12 mouse cellular contexts compared by ENCODE assay signal in genomic region chr2:166074322-166074721, GRCm38 (mm10).
DNase-seq lines count a peak whose midpoint lies in the region; ATAC-seq and TF ChIP-seq lines count a peak whose summit lies in the region.
"Had no signal": no experiment of that assay in that cellular context is flagged by ENCODE, and none has a peak within 500 bp of the region (broad histone marks: within the 10 kb centered on the region; RNA-seq: fewer than 3 reads in every experiment).

No protein-coding gene starts in this region.

- TF ChIP-seq CTCF in heart, adult 2 months (IDR thresholded peaks at IDR 0.05): no peak

- ATAC-seq in heart, embryonic 13.5 days (ENCODE audit: extremely low read depth, insufficient number of reproducible peaks, low FRiP score, low TSS enrichment): no peak
- ATAC-seq in midbrain, embryonic 12.5 days (ENCODE audit: low FRiP score, low read depth): no peak
- no peak for ATAC-seq in midbrain, embryonic 15.5 days (replicated peaks)
- no peak for ATAC-seq in embryonic facial prominence, embryonic 15.5 days (ENCODE audit: insufficient number of reproducible peaks, low FRiP score, low TSS enrichment, low read depth)
- ATAC-seq in megakaryocyte progenitor cell, adult 5-6 weeks (replicated peaks; ENCODE audit: poor library complexity): no peak
- ATAC-seq: intestine, postnatal 0 days had no signal

- TF ChIP-seq EP300 in heart, adult 2 months (IDR thresholded peaks at IDR 0.05; ENCODE audit: insufficient read depth, low read depth, low read length): no peak

- H3K27me3 ChIP-seq in heart, embryonic 13.5 days (replicated peaks): no peaks in the 10 kb centered on the region
- no peaks in the 10 kb centered on the region for H3K27me3 ChIP-seq in heart, adult 2 months (ENCODE audit: control insufficient read depth, insufficient read depth, low read length)
- no peaks in the 10 kb centered on the region for H3K27me3 ChIP-seq in midbrain, embryonic 12.5 days
- no peaks in the 10 kb centered on the region for H3K27me3 ChIP-seq in midbrain, embryonic 15.5 days (replicated peaks)
- no peaks in the 10 kb centered on the region for H3K27me3 ChIP-seq in embryonic facial prominence, embryonic 15.5 days

- no peaks in the 10 kb centered on the region for H3K79me2 ChIP-seq in heart, adult 2 months (replicated peaks; ENCODE audit: control insufficient read depth, insufficient read depth, low read length)

- no peak overlapping the region for H3K27ac ChIP-seq in heart, embryonic 13.5 days (replicated peaks)
- H3K27ac ChIP-seq in heart, adult 2 months: no peak overlapping the region
- peak overlapping the region; percentile 30; the same call in 1 of the 2 replicates for H3K27ac ChIP-seq in midbrain, embryonic 12.5 days (replicated peaks)
- no peak overlapping the region for H3K27ac ChIP-seq in midbrain, embryonic 15.5 days
- H3K27ac ChIP-seq in embryonic facial prominence, embryonic 15.5 days (replicated peaks): 0 out of 2 replicates have a peak overlapping the region, but pooled peaks have one; percentile 44
- H3K27ac ChIP-seq: left cerebral cortex, adult 2 months had no signal

- no peak for DNase-seq in heart, adult 2 months
- no peak for DNase-seq in thymus, postnatal 0 days (ENCODE audit: low spot score)
- DNase-seq: heart, postnatal 14 days; thymus, postnatal 4 days had no signal

- H3K4me2 ChIP-seq in heart, embryonic 13.5 days: no peak overlapping the region
- H3K4me2 ChIP-seq in midbrain, embryonic 12.5 days (replicated peaks): no peak overlapping the region
- H3K4me2 ChIP-seq in midbrain, embryonic 15.5 days: no peak overlapping the region
- H3K4me2 ChIP-seq in embryonic facial prominence, embryonic 15.5 days (replicated peaks): no peak overlapping the region
- H3K4me2 ChIP-seq: liver, embryonic 11.5 days had no signal

- H3K4me3 ChIP-seq in heart, embryonic 13.5 days: no peak overlapping the region
- no peak overlapping the region for H3K4me3 ChIP-seq in heart, adult 2 months
- no peak overlapping the region for H3K4me3 ChIP-seq in midbrain, embryonic 12.5 days
- H3K4me3 ChIP-seq in midbrain, embryonic 15.5 days: no peak overlapping the region
- no peak overlapping the region for H3K4me3 ChIP-seq in embryonic facial prominence, embryonic 15.5 days (replicated peaks)
- H3K4me3 ChIP-seq: left cerebral cortex, adult 2 months had no signal

- peaks cover 36% of the 10 kb centered on the region for H3K4me1 ChIP-seq in heart, embryonic 13.5 days
- peaks cover 3% of the 10 kb centered on the region for H3K4me1 ChIP-seq in heart, adult 2 months (ENCODE audit: control insufficient read depth, insufficient read depth, low read length)
- peaks cover 3% of the 10 kb centered on the region; the same call in 1 of the 2 replicates for H3K4me1 ChIP-seq in midbrain, embryonic 12.5 days
- H3K4me1 ChIP-seq in midbrain, embryonic 15.5 days: no peaks in the 10 kb centered on the region
- H3K4me1 ChIP-seq in embryonic facial prominence, embryonic 15.5 days: peaks cover 29% of the 10 kb centered on the region

- WGBS in heart, embryonic 13.5 days: 58% methylated on average over 6 of the region's 6 CpGs
- WGBS in heart, adult 2 months: 53% methylated on average over 6 of the region's 6 CpGs
- 60% methylated on average over 6 of the region's 6 CpGs for WGBS in midbrain, embryonic 12.5 days
- 58% methylated on average over 6 of the region's 6 CpGs for WGBS in midbrain, embryonic 15.5 days
- WGBS in embryonic facial prominence, embryonic 15.5 days: 63% methylated on average over 6 of the region's 6 CpGs

- intact Hi-C loops in heart, adult 2 months (cut with DNase I): no loop called here

- H3K9me3 ChIP-seq in heart, embryonic 13.5 days: no peaks in the 10 kb centered on the region
- no peaks in the 10 kb centered on the region for H3K9me3 ChIP-seq in midbrain, embryonic 12.5 days
- H3K9me3 ChIP-seq in midbrain, embryonic 15.5 days: no peaks in the 10 kb centered on the region
- H3K9me3 ChIP-seq in embryonic facial prominence, embryonic 15.5 days (replicated peaks): no peaks in the 10 kb centered on the region

- peak overlapping the region; percentile 37; the same call in 1 of the 2 replicates for H3K9ac ChIP-seq in heart, embryonic 13.5 days
- H3K9ac ChIP-seq in heart, adult 2 months (ENCODE audit: low read depth, low read length): no peak overlapping the region
- H3K9ac ChIP-seq in midbrain, embryonic 12.5 days (replicated peaks): no peak overlapping the region
- no peak overlapping the region for H3K9ac ChIP-seq in midbrain, embryonic 15.5 days
- no peak overlapping the region for H3K9ac ChIP-seq in embryonic facial prominence, embryonic 15.5 days

- H3K36me3 ChIP-seq in heart, embryonic 13.5 days: peaks cover 92% of the 10 kb centered on the region
- no peaks in the 10 kb centered on the region; the same call in 1 of the 2 replicates for H3K36me3 ChIP-seq in heart, adult 2 months (ENCODE audit: control insufficient read depth, insufficient read depth, low read length)
- peaks cover 49% of the 10 kb centered on the region for H3K36me3 ChIP-seq in midbrain, embryonic 12.5 days
- peaks cover 20% of the 10 kb centered on the region for H3K36me3 ChIP-seq in midbrain, embryonic 15.5 days (replicated peaks)
- H3K36me3 ChIP-seq in embryonic facial prominence, embryonic 15.5 days: peaks cover 51% of the 10 kb centered on the region

- TF ChIP-seq POLR2A in heart, adult 2 months (IDR thresholded peaks at IDR 0.05; ENCODE audit: insufficient read depth, low read depth, low read length): no peak

Comparison
In these comparisons a context has a peak if more than half of its experiments do, and no peak if none do; other contexts are left out.
1. H3K27ac ChIP-seq: peak in midbrain, embryonic 12.5 days (single experiment) and embryonic facial prominence, embryonic 15.5 days (single experiment); none in heart, embryonic 13.5 days (single experiment), heart, adult 2 months (single experiment) and midbrain, embryonic 15.5 days (single experiment).